Mouse (Mus musculus) erythroblast, adult 5-6 weeks (primary cell): ENCODE measurements around the gene Padi4. TPM values are rescaled to one million over a fixed set of nuclear protein-coding genes. Genes with fewer than 3 reads are reported as not detected.

ENCODE experiments used
- ATAC-seq: replicated peaks from 2 replicates; pipeline ENCODE4 v1.8.0; 2016; ENCODE audit warnings: moderate number of reproducible peaks, mild to moderate bottlenecking, moderate TSS enrichment, inconsistent platforms; ENCODE audit not compliant: poor library complexity, low FRiP score, severe bottlenecking
- total RNA-seq, 2 experiments: library from RNA; stranded (forward) in 1 of 2; stranded (reverse) in 1 of 2; fragments of 150-400 nt in 1 of 2; fragments of 200-764, 138-1000 nt in 1 of 2; gene quantifications; 2 replicates each; pipeline versions ENCODE4 v1.2.3 to v1.2.4; 2015 to 2017; ENCODE audit warnings: low replicate concordance in 2 of 2

The Padi4 gene
- total RNA-seq, 2 experiments from 2014 or later: 13.5 to 18.6 TPM

DNA sequence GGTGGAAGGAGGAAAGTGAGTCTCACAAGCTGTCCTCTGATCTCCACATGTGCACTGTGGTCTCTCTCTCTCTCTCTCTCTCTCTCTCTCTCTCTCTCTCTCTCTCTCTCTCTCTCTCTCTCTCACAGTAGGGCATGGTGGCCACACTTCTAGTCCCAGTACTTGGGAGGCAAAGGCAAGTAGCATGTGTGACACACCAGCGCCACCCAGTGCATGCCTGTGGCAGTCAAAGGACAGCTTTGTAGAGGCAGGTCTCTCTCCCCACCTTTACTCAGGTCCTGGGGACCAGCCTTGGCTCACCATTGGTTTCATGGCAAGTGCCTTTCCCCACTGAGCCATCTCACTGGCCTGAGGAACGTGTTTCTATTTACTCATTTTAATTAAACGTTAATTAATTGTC lies 29.4 kb downstream of the Padi4 start:
- ATAC-seq: no peak

DNA sequence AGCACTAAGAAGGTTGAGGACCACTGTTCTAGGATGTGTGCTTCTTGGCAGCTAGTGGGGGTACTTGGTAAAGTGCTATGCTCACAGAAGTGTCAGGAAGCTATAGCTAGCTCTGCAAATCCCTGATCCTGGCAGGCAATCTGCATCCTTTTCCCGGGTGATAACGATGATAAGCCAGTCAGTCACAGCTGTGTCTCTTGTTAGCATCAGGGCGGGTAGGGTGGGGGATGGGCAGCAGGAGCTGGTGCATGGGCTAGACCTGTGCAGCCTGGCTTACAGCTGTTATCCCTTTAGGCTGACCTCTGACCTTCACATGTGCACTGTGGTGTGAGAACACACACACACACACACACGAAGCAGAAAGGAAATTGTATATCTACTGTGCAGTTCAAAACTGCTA lies 30.9 kb downstream of the Padi4 start:
- ATAC-seq: no peak

DNA sequence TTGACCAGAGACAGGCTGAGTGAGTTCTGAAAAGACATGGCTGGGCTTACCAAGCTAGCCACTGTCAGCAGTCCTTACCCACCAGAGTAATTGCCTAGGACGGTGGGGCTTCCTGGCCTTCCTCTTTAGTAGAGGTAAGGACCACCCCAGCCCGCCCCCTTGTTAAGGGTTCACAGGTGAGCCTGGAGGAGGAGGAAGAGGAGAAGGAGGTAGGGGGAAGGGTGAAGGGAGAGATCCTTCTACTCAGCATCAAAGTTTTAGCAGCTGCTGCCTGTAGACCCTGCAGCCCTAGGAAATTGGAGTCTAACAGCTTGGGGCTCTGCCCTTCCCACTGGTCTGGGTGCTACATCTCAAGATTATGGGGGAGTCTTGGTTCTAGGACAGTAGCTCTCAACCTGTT lies 31.5 kb downstream of the Padi4 start, which contains the start of gene Padi6:
Padi6 (minus strand) TSS at position 101 of the 400 bp plus-strand sequence.
- ATAC-seq: no peak

DNA sequence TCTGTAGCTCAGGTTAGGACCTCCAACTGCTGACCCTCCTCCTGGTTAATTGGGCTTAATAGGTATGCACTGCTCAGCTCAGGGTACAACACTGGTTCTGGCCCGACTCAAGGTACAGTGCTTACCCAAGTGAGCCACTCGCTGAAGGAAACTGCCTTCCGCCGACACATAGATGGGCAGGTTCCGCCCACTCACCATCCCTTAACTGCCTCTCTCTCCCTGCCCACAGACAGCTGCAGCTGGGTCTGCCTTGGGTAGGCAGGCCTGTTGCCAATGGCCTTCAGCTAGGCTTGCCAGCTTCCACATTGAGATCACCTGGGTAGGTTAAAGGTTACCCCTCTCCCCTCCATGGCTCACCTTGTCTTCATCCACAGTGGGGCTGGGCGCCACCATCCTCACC lies 32.6 kb downstream of the Padi4 start:
- no peak for ATAC-seq

DNA sequence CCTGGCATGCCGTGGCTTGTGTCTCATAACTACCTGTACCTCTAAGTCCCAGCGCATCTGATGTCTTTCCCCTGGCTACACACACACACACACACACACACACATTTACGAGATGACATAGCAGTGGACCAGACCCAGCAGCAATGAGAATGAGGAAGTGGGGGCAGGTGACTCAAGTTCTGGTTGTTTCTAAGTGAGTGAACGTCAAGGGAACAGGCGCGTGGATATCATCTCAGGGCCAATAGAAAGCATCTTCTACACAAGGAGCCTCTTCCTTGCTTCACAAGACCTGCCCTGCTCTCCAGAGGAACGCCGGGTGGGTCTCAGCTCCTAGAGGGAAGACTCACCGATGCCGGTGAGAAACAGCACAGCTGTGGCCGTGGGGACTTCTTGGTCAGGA lies 33.4 kb downstream of the Padi4 start:
- no peak for ATAC-seq

DNA sequence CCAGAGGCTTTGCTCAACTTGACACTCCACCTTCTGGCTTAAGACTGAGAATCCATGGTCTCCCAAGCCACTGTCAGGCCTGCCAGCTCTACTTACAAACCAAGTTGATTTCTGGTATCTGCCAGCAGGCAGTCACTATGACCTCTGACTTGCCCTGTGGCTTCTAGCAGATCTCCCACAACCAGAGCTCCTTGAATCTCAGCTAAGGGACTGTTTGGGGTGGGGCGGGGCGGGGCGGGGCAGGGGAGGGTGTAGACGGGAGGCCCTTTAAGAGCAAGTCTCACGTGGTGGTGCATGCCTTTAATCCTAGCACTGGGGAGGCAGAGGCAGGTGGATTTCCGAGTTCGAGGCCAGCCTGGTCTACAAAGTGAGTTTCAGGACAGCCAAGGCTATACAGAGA lies 41.2 kb downstream of the Padi4 start:
- ATAC-seq: no peak

DNA sequence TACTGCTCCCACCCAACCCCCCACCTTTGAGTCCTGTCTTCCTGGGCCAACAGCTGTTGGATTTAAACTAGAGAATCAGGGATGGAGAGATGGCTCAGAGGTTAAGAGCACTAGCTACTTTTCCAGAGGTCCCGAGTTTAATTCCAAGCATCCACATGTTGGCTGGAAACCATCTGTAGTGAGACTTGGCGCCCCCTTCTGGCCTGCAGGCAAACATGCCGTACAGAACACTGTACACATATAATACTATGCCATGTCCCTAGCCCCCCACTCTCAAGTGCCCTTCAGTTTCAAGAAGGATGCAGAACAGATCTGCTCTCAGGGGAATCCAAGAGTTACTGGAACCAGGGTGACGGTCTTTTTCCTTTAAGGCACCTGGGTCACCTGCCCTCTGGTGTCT lies 42.4 kb downstream of the Padi4 start:
- 0 out of 2 replicates have a peak, but pooled peaks have one; percentile 49 for ATAC-seq

DNA sequence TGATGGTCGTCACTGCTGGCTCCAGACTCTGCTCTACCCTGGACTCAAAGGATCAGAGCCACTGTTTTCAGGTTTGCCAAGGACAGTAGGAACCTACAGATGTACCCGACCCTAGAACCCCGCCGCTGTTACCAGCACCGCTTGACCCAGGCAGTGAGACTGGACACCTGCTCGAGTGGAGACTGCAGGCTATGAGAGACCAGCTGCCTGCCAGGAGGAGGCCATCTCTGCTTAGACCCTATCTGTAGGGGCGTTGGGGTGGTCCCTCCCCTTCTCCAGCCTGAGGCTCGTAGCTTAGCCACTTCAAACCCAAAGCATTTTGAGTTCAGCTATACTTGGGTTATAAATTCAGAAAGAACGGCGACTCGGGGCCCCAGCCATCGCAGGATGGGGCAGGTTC lies 47.1 kb downstream of the Padi4 start:
- ATAC-seq: no peak

DNA sequence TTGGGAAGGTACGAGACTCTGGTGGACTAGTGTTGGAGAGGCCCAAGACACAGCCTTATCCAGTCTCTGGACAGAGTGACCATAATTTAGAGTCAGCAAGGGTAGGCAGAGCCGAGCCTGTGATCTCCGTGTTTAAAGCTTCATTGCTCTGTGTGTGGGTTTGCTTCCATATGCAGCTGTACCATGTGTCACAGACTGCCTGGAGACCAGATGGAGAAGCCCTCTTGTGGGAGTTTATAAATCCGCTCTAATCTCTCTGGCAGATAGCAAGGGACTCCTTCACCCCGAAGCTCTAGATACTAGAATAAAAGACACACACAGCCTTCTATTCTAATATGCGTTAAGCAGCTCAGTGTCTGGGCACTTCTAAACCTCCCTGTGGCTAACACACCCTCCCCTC lies 49.3 kb downstream of the Padi4 start:
- ATAC-seq: no peak

DNA sequence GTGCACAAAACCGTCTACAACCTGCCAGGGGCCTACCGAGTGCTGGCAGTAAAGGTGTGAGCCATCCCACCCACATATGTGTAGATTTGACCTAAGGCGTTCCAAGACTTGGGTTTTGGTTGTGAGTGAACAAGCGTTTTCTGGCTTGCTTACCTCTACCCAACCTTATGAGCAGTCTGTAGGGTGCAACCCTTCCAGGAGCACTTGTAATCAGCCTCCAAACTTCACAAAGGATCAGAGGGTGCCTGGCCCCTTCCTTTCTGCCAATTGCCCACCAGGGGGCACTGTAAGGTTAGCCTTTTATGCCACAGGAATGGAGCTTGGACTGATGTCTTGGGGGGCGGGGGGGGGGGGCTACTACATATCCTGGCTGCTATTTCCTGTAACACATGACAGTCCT lies 50.2 kb downstream of the Padi4 start:
- ATAC-seq: 0 out of 2 replicates have a peak, but pooled peaks have one; percentile 45

DNA sequence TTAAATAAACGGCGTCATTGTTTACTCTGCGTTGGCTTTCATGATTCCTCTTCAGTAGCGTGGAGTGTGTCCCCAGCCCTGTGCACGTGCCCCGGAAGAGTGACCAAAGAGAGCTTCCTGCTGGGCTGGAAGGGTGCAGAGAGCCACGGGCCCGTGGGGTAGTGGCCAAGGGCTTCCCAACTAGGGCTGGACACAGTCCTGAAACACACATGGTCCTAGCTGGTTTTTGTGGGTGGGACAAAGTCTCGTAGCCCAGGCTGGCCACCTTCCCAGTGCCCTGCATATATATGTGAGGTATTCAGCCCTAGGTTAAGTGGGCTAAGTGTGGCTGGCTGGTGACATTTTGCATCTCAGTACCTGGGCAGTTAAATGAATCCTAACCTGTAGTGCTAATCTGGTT lies 50.8 kb downstream of the Padi4 start:
- no peak for ATAC-seq

DNA sequence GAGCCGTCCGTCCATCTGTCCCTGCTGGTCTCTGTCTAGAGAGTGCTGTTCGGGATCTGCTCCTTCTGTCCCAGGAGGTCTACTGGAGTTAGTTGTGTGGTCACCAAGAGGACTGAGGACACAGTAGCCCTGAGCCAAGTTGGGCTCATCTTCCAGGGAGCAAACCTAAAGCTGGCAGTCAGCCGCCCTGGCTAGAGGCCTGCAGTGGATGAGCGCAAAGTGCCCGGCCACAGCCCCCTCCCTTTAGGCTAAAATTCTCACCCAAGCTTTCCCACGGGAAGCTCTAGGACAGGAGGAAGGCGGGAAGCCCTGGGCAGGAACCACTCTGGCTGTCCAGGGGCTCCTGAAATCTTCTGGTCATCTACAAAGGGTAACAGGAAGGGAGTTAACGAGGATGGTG lies 51.3 kb downstream of the Padi4 start:
- ATAC-seq: no peak

DNA sequence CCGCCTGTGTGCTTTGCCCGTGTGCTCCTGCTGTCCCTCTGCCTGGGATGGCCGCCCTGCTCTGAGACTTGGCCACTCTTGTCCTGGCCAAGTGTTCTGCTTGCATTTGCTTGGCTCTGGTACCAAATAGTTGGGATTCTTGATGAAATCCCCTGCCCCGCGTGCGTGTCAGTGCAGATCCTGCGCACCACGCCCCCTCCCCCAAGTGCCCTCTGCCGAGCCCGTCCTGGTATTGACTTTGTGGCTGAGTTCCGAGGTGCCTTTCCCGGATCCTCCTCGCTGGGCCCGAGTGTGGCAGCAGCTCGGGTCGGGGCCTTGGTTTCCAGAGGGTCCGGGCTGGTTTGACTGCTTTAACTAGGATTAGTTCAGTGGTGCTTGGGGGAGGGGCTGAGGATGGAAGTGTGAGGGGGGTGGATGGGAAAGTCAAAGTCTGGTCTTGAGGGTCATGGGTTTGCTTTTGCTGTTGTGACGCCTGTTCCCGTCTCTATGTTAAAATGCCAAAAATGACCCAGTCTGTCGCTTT lies 52.0 kb downstream of the Padi4 start:
- no peak for ATAC-seq

DNA sequence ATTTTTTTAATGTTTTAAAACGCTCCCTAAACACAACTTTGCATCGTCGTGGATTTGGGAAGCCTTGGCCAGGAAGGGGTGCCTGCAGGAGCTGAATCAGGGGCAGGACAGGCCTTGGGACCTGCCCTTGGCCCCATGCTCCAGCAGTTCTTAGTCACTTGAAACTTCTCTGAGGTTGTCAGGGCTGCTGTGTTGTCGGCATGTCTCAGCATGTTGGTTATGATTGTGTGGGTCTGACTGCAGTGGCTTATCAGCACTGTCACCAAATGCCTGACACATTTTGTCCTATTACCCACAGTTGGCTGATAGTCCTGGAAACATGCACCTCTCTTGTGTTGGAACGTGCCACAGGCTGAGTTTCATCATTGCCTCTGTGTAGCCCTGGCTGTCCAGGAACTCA lies 53.9 kb downstream of the Padi4 start:
- no peak for ATAC-seq

DNA sequence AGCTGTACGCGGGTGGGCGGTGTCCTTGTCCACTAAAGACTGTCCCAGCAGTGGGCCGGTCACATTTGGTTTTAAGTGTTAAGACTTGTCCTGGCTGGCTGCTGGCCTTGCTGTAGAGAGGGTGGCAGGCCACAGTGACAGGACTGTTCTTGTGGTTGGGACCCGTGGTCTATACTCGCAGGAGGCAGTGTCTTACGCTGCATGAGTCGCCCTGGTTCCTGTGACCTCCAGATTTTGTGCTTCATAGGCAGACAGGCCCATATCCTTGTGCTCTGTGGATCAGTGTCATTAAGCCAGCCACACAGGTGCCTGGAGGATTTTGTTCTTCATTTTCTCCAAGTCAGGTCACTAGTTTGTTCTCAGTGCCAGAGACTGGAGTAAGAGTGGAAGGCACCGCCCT lies 55.6 kb downstream of the Padi4 start:
- ATAC-seq: no peak

DNA sequence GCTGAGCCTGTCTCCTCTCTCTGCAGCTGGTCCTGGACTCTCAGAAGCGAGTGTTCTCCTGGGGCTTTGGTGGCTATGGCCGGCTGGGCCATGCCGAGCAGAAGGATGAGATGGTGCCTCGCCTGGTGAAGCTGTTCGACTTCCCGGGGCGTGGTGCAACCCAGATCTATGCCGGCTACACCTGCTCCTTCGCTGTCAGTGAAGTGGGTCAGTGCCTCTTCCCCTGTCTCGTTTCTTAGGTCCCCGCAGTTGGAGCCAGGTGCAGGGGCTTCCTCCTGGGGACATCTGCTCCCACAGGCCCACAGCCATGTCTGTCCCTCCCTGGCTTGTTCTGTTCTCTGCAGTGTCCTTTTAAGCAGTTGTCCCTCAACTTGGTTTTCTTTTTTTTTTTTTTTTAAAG lies 57.0 kb downstream of the Padi4 start:
- no peak for ATAC-seq

DNA sequence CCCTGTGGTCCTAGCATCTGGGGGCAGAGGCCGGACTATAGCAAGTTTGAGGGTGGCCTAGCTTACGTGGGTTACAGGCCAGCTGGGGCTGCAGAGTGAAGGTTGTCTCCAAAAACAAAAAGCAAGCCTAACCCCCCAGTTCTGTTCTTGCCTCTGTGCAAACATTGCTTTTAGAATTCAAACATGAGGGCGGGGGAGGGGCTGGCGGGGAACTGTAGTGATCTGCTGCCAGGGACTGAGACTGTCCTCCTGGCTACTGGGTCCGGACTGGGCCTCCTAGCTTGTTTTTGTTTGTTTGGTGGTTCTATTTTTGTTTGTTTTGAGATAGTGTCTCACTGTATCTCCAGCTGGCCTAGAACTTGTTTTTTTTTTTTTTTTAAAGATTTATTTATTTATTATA lies 59.5 kb downstream of the Padi4 start:
- ATAC-seq: no peak

DNA sequence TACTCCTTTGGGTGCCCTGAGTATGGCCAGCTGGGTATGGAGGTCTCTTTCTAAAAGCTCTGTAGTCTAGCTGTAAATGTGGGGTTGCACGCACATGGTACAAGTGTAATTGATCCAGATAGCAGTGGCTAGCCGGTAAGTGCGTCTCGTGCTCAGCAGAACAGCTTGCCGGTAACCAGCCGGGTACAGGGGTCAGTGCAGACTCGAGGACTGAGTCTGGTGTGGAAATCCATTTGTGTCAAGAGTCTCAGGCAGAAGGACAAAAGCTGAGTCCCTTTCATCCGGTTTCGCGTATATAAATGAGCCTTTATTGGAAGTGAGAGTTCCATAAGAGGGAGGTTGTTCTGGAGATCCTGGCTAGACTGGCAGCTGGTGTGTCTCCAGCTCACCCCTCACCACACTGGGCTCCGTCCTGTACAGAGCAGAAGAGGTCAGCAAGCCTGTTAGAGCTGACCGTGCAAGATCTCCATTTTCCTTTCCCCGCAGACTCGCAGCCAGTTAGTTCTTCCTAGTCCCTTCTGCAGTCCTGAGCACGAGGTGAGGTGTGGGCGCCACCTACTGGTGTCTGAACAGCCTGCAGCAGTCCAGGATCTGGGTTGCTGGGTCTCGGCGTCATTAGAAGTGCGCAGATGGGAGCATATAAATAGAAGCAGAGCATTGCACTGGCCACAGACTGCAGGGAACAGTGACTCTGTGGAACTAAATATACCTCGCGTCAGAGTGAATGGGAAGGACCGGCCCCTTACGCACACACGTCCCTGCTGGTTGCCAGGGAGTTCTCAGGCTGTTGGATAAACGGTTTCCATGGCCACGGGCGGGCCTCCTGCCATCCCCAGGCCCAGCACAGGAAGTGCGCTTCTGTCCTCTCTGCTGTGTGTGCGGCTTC lies 60.3 kb downstream of the Padi4 start:
- peak; percentile 79 for ATAC-seq

DNA sequence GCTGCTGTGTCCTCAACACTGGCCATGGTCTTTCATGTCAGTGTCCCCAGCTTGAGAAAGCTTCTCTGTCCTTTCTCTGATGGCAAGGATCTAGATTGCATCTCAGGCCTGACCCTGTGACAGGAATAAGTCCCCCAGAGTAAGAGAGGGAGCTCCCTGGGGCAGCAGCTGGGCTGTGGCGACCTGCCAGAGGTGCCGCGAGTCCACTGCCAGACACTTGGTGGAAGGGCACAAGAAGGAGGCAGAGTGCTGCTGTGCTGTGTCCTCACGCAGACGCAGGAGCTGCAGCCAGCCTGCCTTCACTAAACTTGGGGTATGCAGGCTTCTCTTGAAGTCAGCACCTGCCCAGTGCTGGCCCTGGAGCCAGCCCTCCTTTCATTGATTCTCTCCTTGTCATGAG lies 62.7 kb downstream of the Padi4 start:
- ATAC-seq: no peak

DNA sequence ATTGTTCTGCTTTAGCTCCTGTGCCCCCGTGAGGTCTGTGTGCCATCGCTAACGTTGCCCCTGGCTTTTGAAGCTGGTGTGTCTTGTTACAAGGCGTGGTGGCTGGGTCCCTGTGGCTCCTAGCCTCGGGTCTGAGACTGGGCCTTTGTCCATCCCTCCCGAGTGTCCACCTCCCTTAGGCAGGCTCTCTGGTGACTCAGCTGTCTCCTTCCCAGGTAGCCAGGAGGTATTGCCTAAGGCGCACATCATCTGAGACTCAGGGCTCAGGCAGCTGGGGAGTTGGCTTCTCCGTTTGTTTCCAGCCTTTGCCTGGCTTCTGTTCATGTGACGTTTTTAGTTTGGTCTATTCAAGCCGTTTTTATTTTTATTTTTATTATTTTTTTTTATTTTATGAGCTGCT lies 63.3 kb downstream of the Padi4 start:
- ATAC-seq: no peak

DNA sequence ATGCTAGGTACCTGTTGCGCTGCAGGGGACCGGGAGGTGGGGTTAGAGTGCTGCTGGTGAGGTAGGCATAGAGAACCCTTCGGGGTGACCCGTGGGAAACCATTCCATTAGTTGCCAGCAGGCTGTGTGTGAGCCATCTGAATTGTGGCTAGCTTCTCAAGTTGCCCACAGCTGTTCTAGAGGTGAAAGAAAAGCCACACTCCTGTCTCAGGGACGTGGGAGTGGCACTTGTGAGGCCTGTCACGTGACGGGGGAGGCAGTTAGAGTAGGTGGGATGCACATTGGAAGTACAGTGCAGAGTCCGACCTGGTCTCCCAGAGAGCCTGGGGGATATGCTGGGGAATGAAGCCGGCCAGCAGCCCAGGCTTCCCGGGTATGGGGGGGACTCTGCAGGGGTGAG lies 64.4 kb downstream of the Padi4 start:
- ATAC-seq: no peak

DNA sequence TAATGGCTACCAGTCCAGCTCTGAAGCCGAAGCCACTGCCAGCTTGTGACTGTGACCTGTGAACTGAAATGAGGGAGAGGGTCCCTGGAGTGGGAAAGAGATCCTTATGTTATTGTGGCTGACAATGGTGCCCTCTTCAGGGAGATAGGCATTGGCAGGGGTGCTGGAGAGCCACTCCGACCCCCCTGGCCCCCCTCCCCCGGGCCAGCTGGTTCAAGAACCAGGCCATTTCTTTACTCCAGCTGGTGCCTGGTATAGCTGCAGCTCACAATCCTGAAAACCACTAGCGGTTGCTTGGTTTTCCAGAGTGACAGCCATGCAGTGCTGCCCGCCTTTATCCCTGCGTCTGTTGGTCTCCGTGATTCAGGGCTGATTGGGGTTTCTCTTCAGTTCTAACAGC lies 64.9 kb downstream of the Padi4 start:
- ATAC-seq: no peak
